Mouse (Mus musculus) E14TG2a.4 (cell line): ENCODE measurements around the gene Creb5.
A peak's percentile ranks its signal among the peaks of the same experiment; 100 is the strongest.

Experiments
- H3K27me3 ChIP-seq: 2 replicates; pipeline ENCODE4 v1.6.1; 2014; ENCODE audit warnings: low read length, control low read depth; ENCODE audit not compliant: insufficient read depth
- H3K36me3 ChIP-seq: 2 replicates; pipeline ENCODE4 v1.6.1; 2014; ENCODE audit warnings: low read length, control low read depth; ENCODE audit not compliant: insufficient read depth
- H3K4me1 ChIP-seq: replicated peaks from 2 replicates; pipeline ENCODE4 v1.6.1; 2014; ENCODE audit warnings: low read depth, low read length, control low read depth
- H3K4me3 ChIP-seq: replicated peaks from 2 replicates; pipeline ENCODE4 v1.5.1; 2014; ENCODE audit warnings: mild to moderate bottlenecking, low read length
- H3K9me3 ChIP-seq: 2 replicates; pipeline ENCODE4 v1.6.1; 2014; ENCODE audit warnings: low read length, control low read depth
- CTCF ChIP-seq: conservative IDR thresholded peaks from 2 replicates; pipeline ENCODE4 v1.5.1; 2014; ENCODE audit warnings: low read length
- NANOG ChIP-seq: IDR thresholded peaks from 2 replicates; pipeline ENCODE4 v1.6.1; 2014; ENCODE audit warnings: borderline replicate concordance, low read length, mixed read lengths
- POU5F1 ChIP-seq: IDR thresholded peaks from 2 replicates; pipeline ENCODE4 v1.6.1; 2014; ENCODE audit warnings: low read length, borderline replicate concordance

The Creb5 gene

DNA sequence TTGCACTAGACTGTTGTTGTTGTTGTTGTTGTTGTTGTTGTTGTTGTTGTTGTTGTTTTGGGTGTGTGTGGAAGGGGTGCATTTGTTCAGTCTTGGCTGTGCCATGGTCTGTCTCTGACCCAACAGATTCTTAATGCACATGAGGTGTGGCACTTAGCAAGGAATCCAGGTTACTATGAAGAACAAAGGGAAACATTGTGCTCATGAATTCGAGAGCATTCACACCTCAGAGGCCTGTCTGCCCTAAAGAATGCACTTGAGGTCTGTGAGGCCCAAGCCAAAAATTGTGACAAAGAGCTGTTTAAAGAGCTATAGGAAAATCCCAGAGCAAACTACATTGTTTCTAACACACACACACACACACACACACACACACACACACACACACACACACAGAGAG is 377.7 kb downstream of the Creb5 start:
- no peak for TF ChIP-seq CTCF
- Histone ChIP-seq H3K4me3 (no peak overlapping the region), H3K27me3 (peaks cover 4% of the 10 kb centered on the region), H3K9me3 (no peaks in the 10 kb centered on the region), H3K4me1 (no peaks in the 10 kb centered on the region), H3K36me3 (no peaks in the 10 kb centered on the region)

DNA sequence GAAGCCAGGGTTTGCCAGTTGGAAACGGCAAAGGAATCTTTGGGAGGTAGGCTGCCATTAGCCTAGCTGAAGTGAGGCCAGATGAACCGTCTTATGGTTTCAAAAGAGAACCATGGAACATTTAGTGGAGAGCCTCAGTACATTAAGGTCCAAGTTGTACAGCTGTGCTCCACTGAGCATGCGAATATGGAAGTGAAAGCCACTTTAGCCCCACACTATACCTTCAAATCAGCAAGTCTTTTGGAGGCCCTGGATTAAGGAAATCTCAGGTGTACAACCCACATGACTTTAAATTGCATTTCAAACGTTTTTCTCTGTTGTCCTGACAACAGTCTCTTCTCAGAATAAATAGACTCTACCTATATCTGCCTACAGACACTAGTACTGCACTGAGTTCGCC is 379.4 kb downstream of the Creb5 start:
- TF ChIP-seq NANOG (no peak), CTCF (no peak), POU5F1 (no peak)
- Histone ChIP-seq H3K27me3 (peaks cover 4% of the 10 kb centered on the region), H3K9me3 (no peaks in the 10 kb centered on the region)

DNA sequence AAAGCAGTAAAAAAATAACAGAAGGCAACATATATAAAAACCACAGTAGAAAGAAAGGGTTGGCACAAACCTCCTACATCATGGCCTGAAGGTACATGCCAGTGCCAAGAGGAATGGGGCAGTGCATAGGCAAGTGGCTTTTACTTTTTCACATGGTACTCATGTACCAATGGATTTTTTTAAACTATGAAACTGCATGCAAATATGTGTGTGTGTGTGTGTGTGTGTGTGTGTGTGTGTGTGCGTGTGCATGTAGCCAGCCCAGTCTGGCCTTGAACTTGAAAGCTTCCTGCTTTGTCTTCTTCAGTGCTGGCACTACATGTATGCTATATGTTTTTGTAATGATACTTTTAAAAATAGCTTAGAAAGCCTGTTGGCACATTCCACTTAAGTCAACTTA is 391.2 kb downstream of the Creb5 start:
- no peaks in the 10 kb centered on the region for H3K36me3 ChIP-seq
- peaks cover 14% of the 10 kb centered on the region for H3K27me3 ChIP-seq
- no peaks in the 10 kb centered on the region for H3K9me3 ChIP-seq
- TF ChIP-seq NANOG (no peak), CTCF (no peak), POU5F1 (no peak)
- H3K4me1 ChIP-seq: no peaks in the 10 kb centered on the region
- no peak overlapping the region for H3K4me3 ChIP-seq

More for the DNA sequence above, 379.4 kb downstream of the Creb5 start:
- Histone ChIP-seq H3K36me3 (no peaks in the 10 kb centered on the region), H3K4me3 (no peak overlapping the region), H3K4me1 (no peaks in the 10 kb centered on the region)

DNA sequence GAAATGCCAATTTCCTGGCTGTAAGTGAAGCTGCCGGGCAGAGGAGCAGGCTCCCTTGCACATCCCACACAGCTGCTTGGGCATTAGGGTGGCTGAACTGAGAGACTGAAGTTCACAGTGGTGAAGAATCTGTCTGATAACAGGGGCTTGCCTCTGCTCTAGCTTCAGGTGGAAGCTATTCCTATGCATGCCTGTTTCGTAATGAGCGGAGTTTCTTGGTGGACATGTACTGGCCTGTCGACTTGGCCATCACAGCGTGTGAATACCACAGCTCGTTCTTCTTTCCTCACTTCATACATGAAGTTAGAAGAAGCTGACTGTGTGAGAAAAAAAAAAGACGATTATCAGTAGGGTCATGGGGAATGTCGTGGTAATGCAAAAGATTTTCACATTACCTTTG is 393.0 kb downstream of the Creb5 start:
- H3K27me3 ChIP-seq: peaks cover 14% of the 10 kb centered on the region
- no peak for TF ChIP-seq NANOG
- TF ChIP-seq CTCF: no peak
- TF ChIP-seq POU5F1: no peak

DNA sequence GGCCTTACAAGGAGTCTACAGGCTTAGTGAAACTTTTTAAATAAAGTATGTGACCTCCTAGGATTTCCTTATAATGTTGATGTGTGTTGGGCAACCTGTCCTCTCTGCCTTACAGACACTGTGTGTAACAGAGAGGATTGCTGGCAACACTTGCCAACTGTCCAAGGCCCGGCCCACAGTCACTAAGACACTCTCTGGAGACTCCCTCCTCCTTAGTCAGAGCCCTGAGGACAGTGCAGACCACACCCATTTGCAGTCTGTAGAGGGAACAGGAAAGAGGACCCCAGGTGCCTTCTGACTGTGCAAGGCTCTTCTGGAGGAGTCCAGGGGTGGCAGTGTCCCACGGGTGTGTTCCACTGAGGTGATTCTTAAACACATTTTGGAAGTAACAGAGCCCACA is 397.3 kb downstream of the Creb5 start:
- TF ChIP-seq NANOG (no peak), POU5F1 (no peak), CTCF (no peak)
- Histone ChIP-seq H3K27me3 (peaks cover 17% of the 10 kb centered on the region), H3K4me3 (no peak overlapping the region), H3K36me3 (no peaks in the 10 kb centered on the region), H3K9me3 (no peaks in the 10 kb centered on the region), H3K4me1 (peaks cover 11% of the 10 kb centered on the region; the same call in 1 of the 2 replicates)

More for the DNA sequence above, 393.0 kb downstream of the Creb5 start:
- H3K9me3 ChIP-seq: no peaks in the 10 kb centered on the region
- peaks cover 5% of the 10 kb centered on the region; the same call in 1 of the 2 replicates for H3K4me1 ChIP-seq
- no peaks in the 10 kb centered on the region for H3K36me3 ChIP-seq
- H3K4me3 ChIP-seq: no peak overlapping the region

DNA sequence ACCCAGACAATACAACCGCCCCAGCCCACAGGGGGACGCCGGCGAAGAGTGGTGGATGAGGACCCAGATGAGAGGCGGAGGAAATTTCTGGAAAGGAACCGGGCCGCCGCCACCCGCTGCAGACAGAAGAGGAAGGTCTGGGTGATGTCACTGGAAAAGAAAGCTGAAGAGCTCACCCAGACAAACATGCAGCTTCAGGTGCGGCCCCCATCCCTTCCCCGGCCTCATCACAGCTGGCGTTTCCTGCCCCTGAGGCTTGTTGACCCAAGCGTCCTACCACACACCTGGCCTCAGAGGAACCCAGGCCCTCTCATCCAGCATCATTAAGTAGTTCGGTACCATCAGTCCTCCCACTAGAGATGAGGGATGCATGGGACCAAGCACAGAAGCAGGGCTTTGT is 398.3 kb downstream of the Creb5 start:
- H3K4me1 ChIP-seq: peaks cover 11% of the 10 kb centered on the region; the same call in 1 of the 2 replicates
- H3K27me3 ChIP-seq: peaks cover 14% of the 10 kb centered on the region
- H3K4me3 ChIP-seq: peak overlapping the region; percentile 59
- H3K9me3 ChIP-seq: no peaks in the 10 kb centered on the region
- no peak for TF ChIP-seq CTCF
- no peak for TF ChIP-seq NANOG
- TF ChIP-seq POU5F1: no peak
- H3K36me3 ChIP-seq: no peaks in the 10 kb centered on the region

DNA sequence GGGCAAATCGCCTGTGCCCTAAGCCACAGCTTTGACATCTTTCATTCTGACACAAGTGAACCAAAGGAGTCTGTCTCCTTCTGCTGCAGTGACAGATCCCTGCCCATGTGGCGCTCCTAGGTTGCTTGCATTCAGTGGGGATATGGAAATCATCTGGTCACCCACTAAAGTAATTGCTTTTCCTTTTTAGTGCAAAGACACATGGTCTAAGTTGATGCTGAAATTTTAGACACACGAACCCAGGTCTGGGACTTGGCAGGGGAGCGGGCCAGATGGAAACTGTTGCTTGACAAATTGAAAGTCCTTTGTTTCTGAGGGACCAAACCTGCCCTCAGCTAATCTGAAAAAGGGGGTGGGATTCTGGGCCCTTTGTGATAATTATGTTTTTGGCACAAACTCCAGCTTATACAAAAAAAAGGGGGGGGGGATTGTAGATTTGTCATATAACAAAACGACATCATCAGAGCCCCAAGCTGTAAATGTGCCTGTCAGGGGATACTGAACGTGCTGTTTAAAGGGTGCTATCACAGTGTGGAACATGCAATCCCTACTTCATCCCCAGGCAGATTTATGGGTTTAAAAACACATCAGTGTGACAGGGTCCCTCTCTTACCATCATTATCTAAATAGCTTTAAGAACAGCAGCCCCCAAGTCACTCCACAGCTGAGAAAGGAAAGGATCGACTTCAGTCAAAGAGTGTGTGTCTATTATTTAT is 401.9 kb downstream of the Creb5 start:
- TF ChIP-seq POU5F1: no peak
- TF ChIP-seq CTCF: no peak
- TF ChIP-seq NANOG: no peak
- Histone ChIP-seq H3K4me3 (no peak overlapping the region), H3K27me3 (peaks cover 3% of the 10 kb centered on the region; the same call in 1 of the 2 replicates), H3K4me1 (peaks cover 11% of the 10 kb centered on the region; the same call in 1 of the 2 replicates), H3K36me3 (no peaks in the 10 kb centered on the region), H3K9me3 (no peaks in the 10 kb centered on the region)

DNA sequence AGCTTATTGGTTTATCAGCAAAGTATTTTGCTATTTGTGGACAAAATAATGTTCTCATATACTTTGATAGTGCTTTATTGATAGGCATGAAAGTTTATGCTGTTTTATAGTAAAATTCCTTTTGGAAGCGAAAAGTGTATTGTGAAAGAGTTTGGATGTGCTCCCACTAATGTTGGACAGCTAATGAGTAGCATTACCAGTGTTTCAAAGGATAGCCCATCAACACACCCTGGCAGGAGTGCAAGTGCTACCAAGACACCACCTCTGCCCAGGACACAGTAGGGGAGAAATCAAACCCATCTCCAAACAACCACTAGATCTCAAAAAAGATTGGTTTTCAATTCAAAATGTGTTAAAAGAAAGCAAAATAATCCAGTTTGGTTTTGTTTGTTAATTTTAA is 403.9 kb downstream of the Creb5 start:
- Histone ChIP-seq H3K36me3 (no peaks in the 10 kb centered on the region), H3K4me3 (no peak overlapping the region), H3K4me1 (no peaks in the 10 kb centered on the region), H3K27me3 (no peaks in the 10 kb centered on the region), H3K9me3 (no peaks in the 10 kb centered on the region)
- TF ChIP-seq POU5F1 (no peak), CTCF (no peak), NANOG (no peak)

DNA sequence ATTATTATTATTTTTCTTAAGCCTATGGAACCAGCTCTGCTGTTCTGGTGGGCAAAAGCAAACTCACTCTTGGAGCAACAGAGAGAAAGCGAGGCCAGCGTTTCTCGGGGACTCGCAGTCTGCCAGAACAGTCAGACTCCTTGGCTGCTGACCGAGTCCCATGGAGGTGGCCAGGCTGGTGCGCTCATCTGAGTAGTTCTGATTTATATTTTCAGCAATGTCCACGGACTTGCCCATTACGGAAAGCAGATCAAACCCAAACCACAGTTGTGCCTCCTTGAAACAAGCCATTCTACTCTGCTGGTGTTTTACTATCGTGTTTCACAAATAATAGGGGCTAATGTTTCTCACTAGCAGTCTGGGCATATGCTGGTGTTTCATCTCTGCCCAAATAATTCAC is 408.1 kb downstream of the Creb5 start:
- TF ChIP-seq POU5F1: no peak
- TF ChIP-seq NANOG: no peak
- no peak for TF ChIP-seq CTCF
- Histone ChIP-seq H3K27me3 (peaks cover 6% of the 10 kb centered on the region; the same call in 1 of the 2 replicates), H3K4me3 (no peak overlapping the region), H3K4me1 (peaks cover 6% of the 10 kb centered on the region), H3K36me3 (no peaks in the 10 kb centered on the region), H3K9me3 (no peaks in the 10 kb centered on the region)
